ENCODE assay signal across 31 mouse cellular contexts in genomic region chr14:79114526-79115383, GRCm38 (mm10).
A peak's percentile ranks its signal among the peaks of the same experiment; 100 is the strongest.
DNase-seq lines count a peak whose midpoint lies in the region; ATAC-seq and TF ChIP-seq lines count a peak whose summit lies in the region.
"Had no signal": no experiment of that assay in that cellular context is flagged by ENCODE, and none has a peak within 500 bp of the region (broad histone marks: within the 10 kb centered on the region; RNA-seq: fewer than 3 reads in every experiment).

No protein-coding gene starts in this region.

- H3K9ac ChIP-seq in liver, adult 2 months (ENCODE audit: low read depth, low read length), result no peak overlapping the region
- no peak overlapping the region for H3K9ac ChIP-seq in forebrain, postnatal 0 days
- H3K9ac ChIP-seq: embryonic facial prominence, embryonic 13.5 days; forebrain, embryonic 13.5 days; hindbrain, embryonic 13.5 days; limb, embryonic 12.5 days; liver, embryonic 12.5 days; liver, postnatal 0 days; midbrain, embryonic 15.5 days; neural tube, embryonic 12.5 days had no signal

- WGBS in liver, adult 2 months, result 90% methylated on average over 11 of the region's 11 CpGs
- WGBS in forebrain, postnatal 0 days, result 76% methylated on average over 11 of the region's 11 CpGs

- no peaks in the 10 kb centered on the region for H3K9me3 ChIP-seq in forebrain, postnatal 0 days (ENCODE audit: low read length)
- H3K9me3 ChIP-seq: embryonic facial prominence, embryonic 13.5 days; forebrain, embryonic 13.5 days; hindbrain, embryonic 13.5 days; limb, embryonic 12.5 days; liver, embryonic 12.5 days; midbrain, embryonic 10.5 days; midbrain, embryonic 15.5 days; neural tube, embryonic 12.5 days had no signal

- no peak for TF ChIP-seq POLR2A in liver, adult 2 months (IDR thresholded peaks at IDR 0.05; ENCODE audit: extremely low read depth, insufficient read depth, low read length)
- TF ChIP-seq POLR2A in embryonic fibroblast, embryonic 13.5 days (IDR thresholded peaks at IDR 0.05; ENCODE audit: low read depth, low read length), result no peak

- H3ac ChIP-seq in C2C12 (ENCODE audit: control insufficient read depth, insufficient read length, low read depth), result no peak overlapping the region

- peaks cover 19% of the 10 kb centered on the region; the same call in 1 of the 2 replicates for H3K36me3 ChIP-seq in liver, adult 2 months (ENCODE audit: control insufficient read depth, insufficient read depth, low read length)
- H3K36me3 ChIP-seq in C2C12 (ENCODE audit: control insufficient read depth, insufficient read depth), result no peaks in the 10 kb centered on the region
- H3K36me3 ChIP-seq in forebrain, postnatal 0 days (ENCODE audit: insufficient read depth), result no peaks in the 10 kb centered on the region
- H3K36me3 ChIP-seq: embryonic facial prominence, embryonic 13.5 days; hindbrain, embryonic 13.5 days; limb, embryonic 12.5 days; liver, embryonic 12.5 days; midbrain, embryonic 10.5 days; midbrain, embryonic 15.5 days; neural tube, embryonic 12.5 days had no signal

- no peaks in the 10 kb centered on the region for H3K79me3 ChIP-seq in C2C12 (ENCODE audit: low read depth)

- TF ChIP-seq CTCF in liver, adult 2 months (IDR thresholded peaks at IDR 0.05; ENCODE audit: low read depth, low read length), result no peak
- TF ChIP-seq CTCF in C2C12 (IDR thresholded peaks at IDR 0.05; ENCODE audit: control insufficient read depth, insufficient read depth, insufficient read length), result no peak
- TF ChIP-seq CTCF in embryonic fibroblast, embryonic 13.5 days (IDR thresholded peaks at IDR 0.05; ENCODE audit: borderline replicate concordance, insufficient read depth, low read length), result no peak
- no peak for TF ChIP-seq CTCF in forebrain, postnatal 0 days (IDR thresholded peaks at IDR 0.05; ENCODE audit: low read depth)

- H3K4me1 ChIP-seq in liver, adult 2 months (ENCODE audit: control insufficient read depth, insufficient read depth, low read length), result no peaks in the 10 kb centered on the region
- peaks cover 15% of the 10 kb centered on the region for H3K4me1 ChIP-seq in embryonic fibroblast, embryonic 13.5 days (ENCODE audit: control insufficient read depth, insufficient read depth, low read length)
- H3K4me1 ChIP-seq in forebrain, postnatal 0 days (ENCODE audit: insufficient read depth), result no peaks in the 10 kb centered on the region
- H3K4me1 ChIP-seq: embryonic facial prominence, embryonic 13.5 days; forebrain, embryonic 13.5 days; hindbrain, embryonic 13.5 days; liver, embryonic 12.5 days; midbrain, embryonic 10.5 days; midbrain, embryonic 15.5 days; neural tube, embryonic 12.5 days had no signal

- no peak overlapping the region for H3K4me2 ChIP-seq in forebrain, postnatal 0 days (ENCODE audit: low read depth)
- H3K4me2 ChIP-seq: embryonic facial prominence, embryonic 13.5 days; forebrain, embryonic 13.5 days; heart, embryonic 11.5 days; hindbrain, embryonic 13.5 days; limb, embryonic 12.5 days; liver, embryonic 12.5 days; midbrain, embryonic 15.5 days; neural tube, embryonic 12.5 days had no signal

- H3K27me3 ChIP-seq in liver, adult 2 months (ENCODE audit: control insufficient read depth, insufficient read depth, low read length), result no peaks in the 10 kb centered on the region
- no peaks in the 10 kb centered on the region for H3K27me3 ChIP-seq in C2C12 (ENCODE audit: control insufficient read depth, insufficient read depth, insufficient read length)
- no peaks in the 10 kb centered on the region for H3K27me3 ChIP-seq in forebrain, postnatal 0 days (ENCODE audit: insufficient read depth, low read length)
- H3K27me3 ChIP-seq: embryonic facial prominence, embryonic 13.5 days; forebrain, embryonic 13.5 days; hindbrain, embryonic 13.5 days; limb, embryonic 12.5 days; liver, embryonic 12.5 days; midbrain, embryonic 15.5 days; neural tube, embryonic 12.5 days had no signal

- H3K4me3 ChIP-seq in liver, adult 2 months (ENCODE audit: insufficient read depth, low read depth, low read length), result no peak overlapping the region
- no peak overlapping the region for H3K4me3 ChIP-seq in C2C12 (ENCODE audit: insufficient read depth, poor library complexity, severe bottlenecking)
- H3K4me3 ChIP-seq in embryonic fibroblast, embryonic 13.5 days (ENCODE audit: insufficient read depth, low read length), result no peak overlapping the region
- H3K4me3 ChIP-seq in forebrain, postnatal 0 days (ENCODE audit: low read depth, low read length), result no peak overlapping the region
- H3K4me3 ChIP-seq: embryonic facial prominence, embryonic 13.5 days; forebrain, embryonic 13.5 days; hindbrain, embryonic 13.5 days; limb, embryonic 12.5 days; liver, embryonic 12.5 days; midbrain, embryonic 10.5 days; midbrain, embryonic 15.5 days; neural tube, embryonic 12.5 days had no signal

- ATAC-seq in forebrain, postnatal 0 days, result no peak
- ATAC-seq: forebrain, embryonic 13.5 days; intestine, embryonic 16.5 days; liver, embryonic 12.5 days; liver, postnatal 0 days; lung, postnatal 0 days; midbrain, embryonic 15.5 days had no signal

- no peaks in the 10 kb centered on the region for H3K79me2 ChIP-seq in liver, adult 2 months (ENCODE audit: control insufficient read depth, insufficient read depth, low read length)
- no peaks in the 10 kb centered on the region for H3K79me2 ChIP-seq in C2C12 (ENCODE audit: control insufficient read depth, insufficient read depth)

- no peak overlapping the region for H3K27ac ChIP-seq in liver, adult 2 months (replicated peaks; ENCODE audit: insufficient read depth, low read depth, low read length)
- peak overlapping the region; percentile 36 for H3K27ac ChIP-seq in embryonic fibroblast, embryonic 13.5 days (ENCODE audit: insufficient read depth, low read length)
- no peak overlapping the region for H3K27ac ChIP-seq in forebrain, postnatal 0 days (ENCODE audit: low read depth, low read length)
- H3K27ac ChIP-seq: embryonic facial prominence, embryonic 13.5 days; forebrain, embryonic 13.5 days; hindbrain, embryonic 13.5 days; limb, embryonic 12.5 days; liver, embryonic 12.5 days; macrophage; midbrain, embryonic 10.5 days; midbrain, embryonic 15.5 days; neural tube, embryonic 12.5 days had no signal

- peak; percentile 55 for DNase-seq in liver, adult 2 months (ENCODE audit: extremely low read depth, low read depth, low spot score)
- no peak for DNase-seq in liver
- no peak for DNase-seq in forebrain, postnatal 0 days
- DNase-seq in left cerebral cortex, adult 9 months (ENCODE audit: low spot score in 2 of 2), result no peak
- DNase-seq in natural killer cell, adult 2 months (ENCODE audit: low spot score in 2 of 2), result no peak
- DNase-seq: adrenal gland, adult 8-10 months; cerebellum, adult 11-12 months; cerebellum, adult 9-11 months; embryo, embryonic 11 days; gastrocnemius, postnatal 14 days; heart, adult 18-20 months; heart, postnatal 4 days; kidney, adult 8-10 months; kidney, postnatal 10 days; layer of hippocampus, adult 9-11 months; liver, postnatal 0 days; thymus, postnatal 4 days had no signal

TF ChIP-seq in C2C12, 6 proteins besides CTCF, POLR2A, EP300 and RAD21:
- peak; percentile 46 for TF ChIP-seq MAX (IDR thresholded peaks at IDR 0.05)
- no peak for TF ChIP-seq MYOG (IDR thresholded peaks at IDR 0.05; ENCODE audit: control insufficient read depth, extremely low read depth, insufficient read length)
- no peak for TF ChIP-seq CEBPB (IDR thresholded peaks at IDR 0.05; ENCODE audit: low read depth)
- no peak for TF ChIP-seq USF1 (IDR thresholded peaks at IDR 0.05; ENCODE audit: low read depth)
- TF ChIP-seq MYOD1 (IDR thresholded peaks at IDR 0.05; ENCODE audit: control insufficient read depth, insufficient read length, low read depth), result peak; percentile 52
- peak; percentile 93 for TF ChIP-seq FOSL1 (IDR thresholded peaks at IDR 0.05; ENCODE audit: insufficient read depth, low read length, poor library complexity, severe bottlenecking)
